Mouse (Mus musculus): ENCODE results near the gene Diras1.

GRCm38 (mm10) chr10:80989446-80989845 lies 36.0 kb downstream of the Diras1 start:
- TF ChIP-seq CTCF (IDR thresholded peaks at IDR 0.05; ENCODE audit: low read depth): no peak
- no peak for TF ChIP-seq EP300 (IDR thresholded peaks at IDR 0.05; ENCODE audit: low read depth)
